Mouse (Mus musculus): ENCODE measurements at regions not wholly inside any gene's neighbourhood (a gene's known extent, or its start where the extent isn't known, plus 50 kb on each side); places are given as distances from the start of the nearest gene placed in this dataset.

- no peak for TF ChIP-seq CTCF (IDR thresholded peaks at IDR 0.05; ENCODE audit: control insufficient read depth, insufficient read depth, insufficient read length)
- no peak for TF ChIP-seq MYOD1 (IDR thresholded peaks at IDR 0.05; ENCODE audit: control insufficient read depth, insufficient read length, low read depth)
- no peak for TF ChIP-seq USF1 (IDR thresholded peaks at IDR 0.05; ENCODE audit: low read depth)
- TF ChIP-seq FOSL1 (IDR thresholded peaks at IDR 0.05; ENCODE audit: insufficient read depth, low read length, poor library complexity, severe bottlenecking), result no peak
- TF ChIP-seq CEBPB (IDR thresholded peaks at IDR 0.05; ENCODE audit: low read depth), result no peak
These were observed 292.8 kb upstream of the Eef2kmt start for GRCm38 (mm10) chr16:5548602-5549001.
